Mouse (Mus musculus): Measurements from ENCODE around the gene Rmnd5a.
"Not testable (repeated sequence)": the region's sequence is repeated elsewhere in the genome, so short reads cannot be mapped to it uniquely, and the experiment has no call there.

Gene Rmnd5a

GRCm38 (mm10) chr6:71465146-71465545, 24.7 kb upstream of the Rmnd5a start:
- H3K36me3 ChIP-seq (ENCODE audit: control insufficient read depth, insufficient read depth, low read length, poor library complexity, severe bottlenecking), result no peaks in the 10 kb centered on the region
- DNase-seq (ENCODE audit: low read depth, low spot score), result no peak
- H3K27me3 ChIP-seq (ENCODE audit: control insufficient read depth, insufficient read depth, low read length, poor library complexity, severe bottlenecking), result no peaks in the 10 kb centered on the region

GRCm38 (mm10) chr6:71457956-71458608, 17.6 kb upstream of the Rmnd5a start:
- Histone ChIP-seq H3K36me3 (ENCODE audit: control insufficient read depth, insufficient read depth, low read length, poor library complexity, severe bottlenecking) (no peaks in the 10 kb centered on the region), H3K27me3 (ENCODE audit: control insufficient read depth, insufficient read depth, low read length, poor library complexity, severe bottlenecking) (no peaks in the 10 kb centered on the region)
- DNase-seq (ENCODE audit: low read depth, low spot score), result no peak

GRCm38 (mm10) chr6:71453983-71454739, 13.7 kb upstream of the Rmnd5a start:
- not testable (repeated sequence) for H3K27me3 ChIP-seq (ENCODE audit: control insufficient read depth, insufficient read depth, low read length, poor library complexity, severe bottlenecking); H3K36me3 ChIP-seq (ENCODE audit: control insufficient read depth, insufficient read depth, low read length, poor library complexity, severe bottlenecking); DNase-seq (ENCODE audit: low read depth, low spot score)

- DNase-seq (ENCODE audit: low read depth, low spot score), result peak; percentile 19
- Histone ChIP-seq H3K27me3 (ENCODE audit: control insufficient read depth, insufficient read depth, low read length, poor library complexity, severe bottlenecking) (no peaks in the 10 kb centered on the region), H3K36me3 (ENCODE audit: control insufficient read depth, insufficient read depth, low read length, poor library complexity, severe bottlenecking) (no peaks in the 10 kb centered on the region)
Measured at GRCm38 (mm10) chr6:71452792-71453191, 12.4 kb upstream of the Rmnd5a start.

GRCm38 (mm10) chr6:71445560-71445959, 5.1 kb upstream of the Rmnd5a start:
- no peaks in the 10 kb centered on the region for H3K36me3 ChIP-seq (ENCODE audit: control insufficient read depth, insufficient read depth, low read length, poor library complexity, severe bottlenecking)
- no peaks in the 10 kb centered on the region for H3K27me3 ChIP-seq (ENCODE audit: control insufficient read depth, insufficient read depth, low read length, poor library complexity, severe bottlenecking)
- DNase-seq (ENCODE audit: low read depth, low spot score), result no peak

GRCm38 (mm10) chr6:71444756-71445155, 4.3 kb upstream of the Rmnd5a start:
- no peak for DNase-seq (ENCODE audit: low read depth, low spot score)
- no peaks in the 10 kb centered on the region for H3K27me3 ChIP-seq (ENCODE audit: control insufficient read depth, insufficient read depth, low read length, poor library complexity, severe bottlenecking)

GRCm38 (mm10) chr6:71442130-71442529, 1.7 kb upstream of the Rmnd5a start:
- H3K27me3 ChIP-seq (ENCODE audit: control insufficient read depth, insufficient read depth, low read length, poor library complexity, severe bottlenecking), result no peaks in the 10 kb centered on the region
- no peak for DNase-seq (ENCODE audit: low read depth, low spot score)
- H3K36me3 ChIP-seq (ENCODE audit: control insufficient read depth, insufficient read depth, low read length, poor library complexity, severe bottlenecking), result no peaks in the 10 kb centered on the region

More at GRCm38 (mm10) chr6:71444756-71445155, 4.3 kb upstream of the Rmnd5a start:
- H3K36me3 ChIP-seq (ENCODE audit: control insufficient read depth, insufficient read depth, low read length, poor library complexity, severe bottlenecking), result no peaks in the 10 kb centered on the region

- Histone ChIP-seq H3K36me3 (ENCODE audit: control insufficient read depth, insufficient read depth, low read length, poor library complexity, severe bottlenecking) (no peaks in the 10 kb centered on the region), H3K27me3 (ENCODE audit: control insufficient read depth, insufficient read depth, low read length, poor library complexity, severe bottlenecking) (no peaks in the 10 kb centered on the region)
- no peak for DNase-seq (ENCODE audit: low read depth, low spot score)
Measured at GRCm38 (mm10) chr6:71441251-71441580, 779 bp upstream of the Rmnd5a start.

- DNase-seq (ENCODE audit: low read depth, low spot score), result no peak
- Histone ChIP-seq H3K36me3 (ENCODE audit: control insufficient read depth, insufficient read depth, low read length, poor library complexity, severe bottlenecking) (no peaks in the 10 kb centered on the region), H3K27me3 (ENCODE audit: control insufficient read depth, insufficient read depth, low read length, poor library complexity, severe bottlenecking) (no peaks in the 10 kb centered on the region)
Measured at GRCm38 (mm10) chr6:71440217-71440491, 283 bp downstream of the Rmnd5a start.

GRCm38 (mm10) chr6:71439506-71440216, 776 bp downstream of the Rmnd5a start:
- Histone ChIP-seq H3K36me3 (ENCODE audit: control insufficient read depth, insufficient read depth, low read length, poor library complexity, severe bottlenecking) (no peaks in the 10 kb centered on the region), H3K27me3 (ENCODE audit: control insufficient read depth, insufficient read depth, low read length, poor library complexity, severe bottlenecking) (no peaks in the 10 kb centered on the region)
- DNase-seq (ENCODE audit: low read depth, low spot score), result peak; percentile 23

- H3K27me3 ChIP-seq (ENCODE audit: control insufficient read depth, insufficient read depth, low read length, poor library complexity, severe bottlenecking), result no peaks in the 10 kb centered on the region
- no peaks in the 10 kb centered on the region for H3K36me3 ChIP-seq (ENCODE audit: control insufficient read depth, insufficient read depth, low read length, poor library complexity, severe bottlenecking)
- peak; percentile 32 for DNase-seq (ENCODE audit: low read depth, low spot score)
Measured at GRCm38 (mm10) chr6:71438070-71438469, 2.4 kb downstream of the Rmnd5a start.

- no peaks in the 10 kb centered on the region for H3K27me3 ChIP-seq (ENCODE audit: control insufficient read depth, insufficient read depth, low read length, poor library complexity, severe bottlenecking)
- H3K36me3 ChIP-seq (ENCODE audit: control insufficient read depth, insufficient read depth, low read length, poor library complexity, severe bottlenecking), result peaks cover 9% of the 10 kb centered on the region
- DNase-seq (ENCODE audit: low read depth, low spot score), result no peak
Measured at GRCm38 (mm10) chr6:71427996-71428725, 12.3 kb downstream of the Rmnd5a start.

GRCm38 (mm10) chr6:71425681-71426080, 14.8 kb downstream of the Rmnd5a start:
- H3K36me3 ChIP-seq (ENCODE audit: control insufficient read depth, insufficient read depth, low read length, poor library complexity, severe bottlenecking), result peaks cover 9% of the 10 kb centered on the region
- DNase-seq (ENCODE audit: low read depth, low spot score), result no peak
- no peaks in the 10 kb centered on the region for H3K27me3 ChIP-seq (ENCODE audit: control insufficient read depth, insufficient read depth, low read length, poor library complexity, severe bottlenecking)

- DNase-seq (ENCODE audit: low read depth, low spot score), result peak; percentile 41
- Histone ChIP-seq H3K27me3 (ENCODE audit: control insufficient read depth, insufficient read depth, low read length, poor library complexity, severe bottlenecking) (no peaks in the 10 kb centered on the region), H3K36me3 (ENCODE audit: control insufficient read depth, insufficient read depth, low read length, poor library complexity, severe bottlenecking) (peaks cover 7% of the 10 kb centered on the region)
Measured at GRCm38 (mm10) chr6:71423116-71423515, 17.3 kb downstream of the Rmnd5a start.

- DNase-seq (ENCODE audit: low read depth, low spot score), result no peak
- H3K36me3 ChIP-seq (ENCODE audit: control insufficient read depth, insufficient read depth, low read length, poor library complexity, severe bottlenecking), result peaks cover 2% of the 10 kb centered on the region
Measured at GRCm38 (mm10) chr6:71422162-71422561, 18.3 kb downstream of the Rmnd5a start.

More at GRCm38 (mm10) chr6:71422162-71422561, 18.3 kb downstream of the Rmnd5a start:
- no peaks in the 10 kb centered on the region for H3K27me3 ChIP-seq (ENCODE audit: control insufficient read depth, insufficient read depth, low read length, poor library complexity, severe bottlenecking)

Data from splenic B cell, adult 2 months (primary cell).